Mouse (Mus musculus) ES-E14 (cell line): ENCODE results near the gene Trmt61a.

ENCODE experiments used
- CHD2 ChIP-seq: IDR thresholded peaks from 2 replicates; pipeline ENCODE4 v1.6.1; 2014; ENCODE audit warnings: mild to moderate bottlenecking, low read depth, low read length, inconsistent platforms
- ZNF384 ChIP-seq: IDR thresholded peaks from 2 replicates; pipeline ENCODE4 v1.6.1; 2012; ENCODE audit warnings: low read depth, low read length, inconsistent platforms

GRCm38 (mm10) chr12:111682003-111682402, 4.1 kb downstream of the Trmt61a start:
- TF ChIP-seq CHD2, result no peak
- TF ChIP-seq ZNF384, result no peak
